Mouse (Mus musculus) cerebellum, adult 18-20 months (tissue): ENCODE results near the gene 1700021F05Rik.

ENCODE experiments used
- DNase-seq, 2 experiments: peaks; one replicate each; pipeline ENCODE4 v3.0.0; 2021

Gene 1700021F05Rik

DNA sequence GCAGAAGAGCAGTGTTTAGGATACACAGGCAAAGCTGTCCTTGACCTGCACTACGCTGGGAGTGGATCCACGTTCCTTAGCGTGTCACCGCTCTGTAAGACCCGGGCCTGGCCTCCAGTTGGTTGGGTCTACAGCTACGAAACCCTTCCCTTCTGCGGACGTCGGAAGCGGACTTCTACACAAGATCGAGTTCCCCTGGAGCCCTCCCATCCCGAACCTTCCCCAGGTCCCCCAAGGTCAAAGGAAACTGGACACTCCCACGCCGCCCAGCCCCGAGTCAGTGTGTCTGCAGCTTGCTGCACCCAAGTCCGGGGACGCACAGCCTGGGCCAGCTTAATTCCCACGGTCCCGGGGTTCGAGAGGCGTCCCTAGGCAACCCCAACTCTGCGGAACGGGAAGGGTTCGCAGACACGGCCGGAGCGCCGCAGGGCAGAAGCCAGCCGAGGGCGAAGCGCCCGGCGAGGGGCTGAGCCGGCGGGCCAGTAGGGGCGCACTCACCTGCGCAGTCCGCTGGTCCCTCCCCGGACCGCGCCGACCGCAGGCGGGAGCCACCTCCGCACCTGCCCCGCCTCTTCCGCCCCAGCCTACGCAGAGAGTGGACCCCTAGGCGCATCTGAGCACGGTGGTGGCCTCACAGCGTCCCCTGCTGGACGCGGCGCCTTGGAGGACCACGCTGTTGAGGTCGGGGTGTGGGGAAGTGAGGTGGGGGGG lies at the start of gene 1700021F05Rik:
Gene 1700021F05Rik, minus strand, starts transcription at position 553 of the 711 bp plus-strand sequence.
- peak; percentile 96 to 99 for DNase-seq

DNA sequence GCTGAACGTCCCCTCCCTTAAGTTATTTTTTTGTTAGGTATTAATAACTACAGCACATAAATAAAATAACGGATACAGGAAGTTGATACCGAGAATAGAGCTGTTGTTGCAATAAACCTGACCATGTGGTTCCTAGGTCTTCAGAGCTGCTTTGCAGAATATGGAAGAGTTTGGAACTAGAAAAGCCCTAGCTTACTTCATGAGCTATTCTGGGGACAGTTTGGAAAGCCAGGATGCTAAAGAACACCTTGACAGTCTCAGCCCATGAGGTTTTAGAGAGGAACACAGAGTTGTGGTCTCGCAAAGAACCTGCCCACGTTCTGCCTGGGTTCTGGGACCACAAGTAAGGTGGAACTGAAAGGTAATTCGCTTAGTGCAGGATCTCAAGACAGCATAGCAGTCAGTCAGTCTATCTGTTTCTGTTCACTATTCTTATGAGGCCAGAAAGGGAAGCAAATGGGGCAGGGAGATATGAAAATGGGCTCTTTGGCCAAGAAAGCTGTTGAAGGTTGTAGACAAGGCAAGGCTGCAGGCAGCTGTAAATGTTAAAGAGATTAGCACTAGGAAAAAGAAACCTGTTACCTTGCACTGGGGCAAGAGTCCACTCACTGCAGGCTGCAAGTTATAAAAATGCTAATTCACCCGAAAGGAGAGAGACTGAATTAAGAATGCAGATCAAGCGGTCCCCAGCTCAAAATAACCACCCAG lies 47.8 kb upstream of the 1700021F05Rik start:
- no peak for DNase-seq

DNA sequence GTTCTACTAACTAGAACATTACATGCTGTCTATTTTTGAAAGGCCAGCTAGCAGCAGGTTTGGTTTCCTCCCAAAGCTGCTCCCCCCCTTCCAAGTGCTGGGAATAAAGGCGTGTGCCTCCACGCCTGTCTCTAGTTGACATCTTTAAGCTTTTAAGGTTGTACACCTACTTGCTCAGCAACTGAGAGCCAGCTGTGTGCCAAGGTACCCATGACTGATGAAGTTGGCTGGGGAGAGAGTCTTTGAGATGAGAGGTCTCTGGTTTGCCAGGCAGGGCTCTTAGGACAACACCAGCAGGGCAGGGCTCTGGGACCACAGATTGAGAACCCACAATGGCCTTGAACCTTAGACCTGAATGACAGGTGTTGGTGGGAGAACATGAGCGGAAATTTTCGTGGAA lies 43.7 kb upstream of the 1700021F05Rik start:
- no peak for DNase-seq

DNA sequence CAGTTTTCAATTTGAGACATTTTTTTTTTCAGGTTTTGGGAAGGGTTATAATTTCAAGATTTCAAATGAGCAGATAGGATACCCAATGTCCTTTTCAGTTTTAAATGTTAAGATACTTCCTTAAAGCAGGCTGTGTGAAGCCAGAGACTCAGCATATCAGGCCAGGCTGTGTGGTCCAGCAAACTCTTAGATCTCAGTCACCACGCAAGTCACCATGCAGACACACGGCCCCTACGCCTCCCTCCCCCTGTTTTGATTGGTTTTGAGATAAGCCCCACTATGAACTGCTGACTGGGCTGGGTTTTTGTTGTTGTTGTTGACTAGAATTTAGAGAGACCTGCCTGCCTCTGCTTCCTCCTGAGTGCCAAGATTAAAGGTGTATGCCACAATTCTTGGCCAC lies 40.5 kb upstream of the 1700021F05Rik start:
- DNase-seq = no peak

DNA sequence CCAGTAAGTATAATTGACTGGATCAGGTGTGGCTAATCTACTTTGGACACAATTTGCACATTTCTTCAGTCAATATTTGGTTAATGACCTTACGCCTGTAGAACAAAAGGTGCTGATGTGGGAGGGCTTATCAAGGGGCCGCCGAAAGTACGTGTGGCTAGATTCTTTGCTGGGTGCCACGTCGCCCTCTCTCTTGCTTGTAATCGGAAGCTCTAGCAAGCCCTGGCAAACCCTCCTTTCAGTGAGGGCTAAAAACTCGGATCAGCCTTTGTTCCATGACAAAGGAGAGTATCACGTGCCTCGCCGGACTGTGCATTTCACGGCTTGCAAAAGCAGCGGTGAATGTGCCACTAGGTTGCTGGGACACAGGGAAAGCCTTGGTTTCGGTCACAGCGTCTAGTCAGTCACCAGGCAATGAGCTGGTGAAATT lies 39.9 kb upstream of the 1700021F05Rik start:
- DNase-seq = no peak

DNA sequence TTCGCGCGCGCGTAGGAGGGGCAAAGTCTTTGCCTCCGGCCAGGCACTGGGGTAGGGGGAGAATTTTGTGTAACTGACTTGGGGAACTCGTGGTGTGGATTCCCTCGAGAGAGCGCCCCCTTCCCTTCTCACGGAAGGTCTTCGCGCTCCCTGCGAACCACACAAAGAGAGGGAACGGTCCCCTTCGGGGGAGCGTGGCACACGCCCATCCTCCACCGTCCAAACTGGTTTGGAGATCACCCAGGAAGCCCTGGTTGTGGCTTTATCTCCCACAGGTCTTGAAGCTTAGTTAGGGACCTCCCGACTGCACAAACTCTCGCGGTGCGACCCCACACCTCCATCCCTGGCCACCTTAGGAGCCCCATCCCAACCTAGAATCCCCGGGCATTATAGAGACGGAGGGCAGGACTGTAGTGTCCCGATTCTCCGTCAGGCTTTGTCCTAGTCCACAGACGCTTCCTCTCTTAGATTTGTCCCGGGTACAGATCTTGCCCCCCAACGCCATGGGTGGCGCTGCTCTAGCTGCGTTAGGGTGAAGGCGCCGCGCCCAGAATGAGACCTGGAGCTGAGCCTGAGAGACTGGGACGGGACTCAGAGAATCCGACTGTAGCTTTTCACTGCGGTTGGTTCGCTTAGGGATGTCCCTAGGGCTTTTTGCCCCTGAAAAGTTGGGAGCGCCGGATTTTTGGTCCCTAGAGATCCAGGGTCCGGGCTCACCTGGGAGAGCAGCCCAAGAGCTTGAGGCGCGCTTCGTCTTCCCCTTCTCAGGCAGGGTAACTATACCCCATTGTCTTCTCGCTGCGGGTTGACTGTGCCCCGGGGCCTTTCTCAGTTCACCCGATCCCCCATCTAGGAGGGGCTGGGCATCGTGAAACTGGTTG lies 38.8 kb upstream of the 1700021F05Rik start:
- no peak for DNase-seq

DNA sequence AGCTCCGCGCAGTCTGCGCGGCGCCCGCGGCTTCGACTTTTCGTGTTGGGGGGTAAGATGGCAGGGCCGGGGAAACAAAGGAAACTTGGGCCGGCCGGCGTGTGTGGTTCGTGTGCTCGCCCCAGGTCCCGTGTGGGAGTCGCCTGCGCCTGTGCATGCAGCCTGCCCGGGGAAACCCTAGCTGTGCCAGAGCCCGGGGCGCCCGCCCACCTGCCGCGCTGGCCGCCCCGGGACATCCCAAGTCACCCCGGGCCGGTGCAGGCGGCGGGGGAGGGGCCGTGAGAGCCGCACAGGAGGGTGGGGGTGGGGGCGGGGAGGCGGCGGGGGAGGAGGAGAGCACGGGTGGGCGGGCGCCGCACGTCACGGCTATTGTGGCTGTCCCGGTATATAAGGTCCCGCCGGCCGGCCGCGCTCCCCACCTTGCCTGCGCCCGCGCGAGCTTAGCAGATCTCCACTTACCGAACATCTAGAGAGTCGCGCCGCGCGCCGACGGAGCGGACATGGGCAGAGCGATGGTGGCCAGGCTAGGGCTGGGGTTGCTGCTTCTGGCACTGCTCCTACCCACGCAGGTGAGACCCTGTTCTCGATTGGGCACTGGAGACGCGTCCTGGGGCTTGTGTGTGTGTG lies 38.1 kb upstream of the 1700021F05Rik start:
- DNase-seq = no peak

DNA sequence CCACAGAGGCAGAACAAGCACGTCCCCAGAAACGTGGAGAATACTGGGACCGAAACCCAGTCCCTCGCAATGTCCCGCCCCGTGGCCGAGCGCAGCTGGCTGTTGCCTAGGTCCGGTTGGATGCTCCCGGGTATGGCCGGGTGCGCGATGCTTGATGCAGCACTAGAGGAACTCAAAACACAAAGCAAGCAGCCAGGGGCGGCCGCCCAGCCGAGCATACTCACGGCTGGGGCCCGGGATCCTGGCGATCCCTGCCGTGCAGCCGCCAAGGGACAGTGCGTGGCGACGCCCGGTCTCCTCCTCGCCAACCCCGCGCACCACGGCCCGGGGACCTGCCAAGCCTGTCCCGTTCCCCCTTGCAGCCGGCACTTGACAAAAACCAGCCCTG lies 37.6 kb upstream of the 1700021F05Rik start:
- DNase-seq = no peak

DNA sequence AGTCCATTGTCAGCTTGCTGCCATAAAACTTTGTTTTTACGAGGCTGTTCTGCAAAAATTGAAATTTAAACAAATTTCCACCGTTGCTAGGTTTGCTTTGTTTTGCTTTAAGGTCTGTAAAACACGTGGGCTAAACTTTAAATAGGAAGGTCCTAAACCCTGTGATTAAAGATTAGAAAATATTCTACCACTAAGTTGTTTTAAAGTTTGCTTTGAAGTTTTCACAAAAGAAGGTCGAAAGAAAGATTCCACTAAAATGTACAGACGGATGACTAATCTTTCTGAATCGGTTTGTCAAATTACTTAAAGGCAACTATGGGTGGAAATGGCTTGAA lies 37.2 kb upstream of the 1700021F05Rik start, which contains the start of gene Cd24a:
Gene Cd24a, plus strand, starts transcription at position 288 of the 335 bp plus-strand sequence.
- DNase-seq = no peak

DNA sequence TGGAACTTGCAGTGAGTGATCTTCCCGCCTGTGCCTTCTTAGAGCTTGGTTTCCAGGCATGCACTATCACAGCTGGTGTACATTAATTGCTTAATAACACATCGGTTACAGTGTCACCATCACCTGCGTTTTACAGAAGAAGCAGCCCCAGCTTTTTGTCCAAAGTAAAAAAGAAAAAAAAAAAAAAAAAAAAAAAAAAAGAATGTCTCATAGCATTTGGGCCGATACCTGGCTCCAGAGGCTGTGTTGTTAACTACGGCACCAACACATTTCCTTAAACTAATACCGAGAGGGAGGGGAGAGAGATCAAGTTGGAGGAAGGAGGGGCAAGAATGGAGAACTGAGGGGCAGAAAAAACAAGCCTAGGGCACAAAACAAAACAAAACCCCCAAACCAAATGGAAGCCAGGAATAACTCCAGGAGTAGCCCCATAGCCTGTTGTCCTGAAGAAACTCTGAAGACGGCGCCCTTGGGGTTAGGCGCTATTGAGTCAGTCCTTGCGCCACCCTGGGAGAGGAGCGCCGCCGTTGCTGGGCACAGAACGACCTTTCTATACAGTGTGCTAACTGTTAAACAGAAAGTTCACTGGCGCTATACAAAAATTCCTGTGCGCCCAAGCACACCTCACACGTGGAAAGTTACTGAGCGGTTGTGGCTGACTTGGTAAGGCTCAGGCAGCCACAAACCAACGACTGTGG lies 36.7 kb upstream of the 1700021F05Rik start:
- DNase-seq = no peak

DNA sequence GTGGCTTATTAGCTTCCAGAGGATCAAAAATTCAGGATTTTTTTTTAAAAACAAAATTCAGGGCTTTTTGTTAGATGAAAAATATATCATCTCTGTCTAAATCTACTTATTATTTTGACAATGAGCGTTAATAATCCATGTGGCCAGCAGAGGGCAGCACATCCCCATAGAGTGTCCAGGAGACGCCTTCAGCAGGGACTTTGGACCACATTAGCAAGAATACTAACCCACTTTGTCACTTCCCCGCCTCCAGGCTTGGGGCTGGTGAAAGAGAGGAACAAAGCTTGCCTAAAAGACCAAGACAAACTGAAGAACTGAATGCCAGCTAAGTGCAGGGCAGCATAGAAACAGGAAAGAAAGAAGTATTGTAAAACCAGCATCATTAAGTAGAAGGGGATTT lies 34.2 kb upstream of the 1700021F05Rik start:
- peak; percentile 62 to 76 for DNase-seq

DNA sequence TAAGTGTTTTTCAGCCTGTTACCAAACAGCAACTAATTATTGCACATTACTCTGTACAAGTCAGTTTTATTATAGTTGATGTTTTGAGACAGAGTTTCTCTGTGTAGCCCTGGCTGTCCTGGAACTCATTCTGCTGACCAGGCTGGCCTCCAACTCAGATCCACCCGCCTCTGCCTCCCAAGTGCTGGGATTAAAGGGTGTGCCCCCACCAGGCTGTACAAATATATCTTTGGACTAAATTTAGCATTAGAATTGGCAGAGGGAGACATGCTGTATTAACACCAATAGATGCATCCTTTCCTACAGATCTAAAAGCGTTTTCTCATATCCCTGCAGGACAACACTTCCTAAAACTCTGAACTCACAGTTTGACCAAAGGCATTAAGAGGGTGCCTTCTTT lies 33.6 kb upstream of the 1700021F05Rik start:
- DNase-seq = no peak

DNA sequence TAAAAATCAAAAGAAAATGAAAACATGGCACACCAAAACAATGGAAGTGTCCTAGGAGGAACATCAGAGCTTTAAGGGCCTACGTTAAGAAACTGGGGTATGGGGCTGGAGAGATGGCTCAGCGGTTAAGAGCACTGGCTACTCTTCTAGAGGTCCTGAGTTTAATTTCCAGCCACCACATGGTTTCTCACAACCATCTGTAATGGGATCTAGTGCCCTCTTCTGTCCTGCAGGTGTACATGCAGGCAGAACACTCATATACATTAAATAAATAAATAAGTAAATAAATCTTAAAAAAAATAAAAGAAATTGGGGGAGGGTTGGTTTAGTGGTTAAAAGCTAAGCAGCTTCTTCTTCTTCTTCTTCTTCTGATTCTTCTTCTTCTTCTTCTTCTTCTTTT lies 20.5 kb upstream of the 1700021F05Rik start:
- DNase-seq = no peak

DNA sequence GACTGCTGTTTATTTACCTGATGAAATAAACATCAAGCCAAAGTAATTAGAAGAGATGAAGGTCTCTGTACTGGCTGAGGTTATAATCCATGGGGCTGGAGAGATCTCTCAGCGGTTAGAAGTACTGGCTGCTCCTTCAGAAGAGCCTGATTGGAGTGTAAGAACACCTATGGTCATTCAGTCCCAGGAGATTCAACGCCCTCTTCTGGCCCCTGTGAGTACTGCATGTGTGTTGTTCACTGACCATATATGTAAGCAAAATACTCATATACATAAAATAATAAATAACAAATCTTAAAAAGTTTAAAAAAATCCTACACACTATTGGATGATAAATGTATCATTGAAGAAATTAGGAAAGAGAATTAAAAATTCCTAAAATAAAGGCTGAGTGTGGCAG lies 20.0 kb upstream of the 1700021F05Rik start:
- DNase-seq = no peak

DNA sequence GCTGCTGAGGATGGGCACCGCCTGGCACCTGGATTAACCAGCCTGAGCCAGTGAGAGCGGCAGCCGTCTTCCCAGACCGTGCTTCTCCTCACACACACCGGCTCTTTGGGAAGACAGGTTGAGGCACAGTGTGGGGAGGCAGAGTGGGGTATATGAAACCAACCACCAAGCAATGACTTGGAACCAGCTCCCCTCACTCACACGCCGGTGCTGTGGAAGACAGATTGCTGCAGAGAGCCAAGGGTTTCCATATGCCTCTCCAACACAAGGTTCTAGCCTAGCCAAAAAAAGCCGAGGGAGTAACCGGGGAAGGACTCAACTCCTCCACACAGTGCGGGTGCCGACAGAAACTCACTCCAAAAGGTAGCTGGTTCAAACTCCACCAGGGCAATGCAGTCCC lies 18.5 kb upstream of the 1700021F05Rik start:
- DNase-seq = no peak

DNA sequence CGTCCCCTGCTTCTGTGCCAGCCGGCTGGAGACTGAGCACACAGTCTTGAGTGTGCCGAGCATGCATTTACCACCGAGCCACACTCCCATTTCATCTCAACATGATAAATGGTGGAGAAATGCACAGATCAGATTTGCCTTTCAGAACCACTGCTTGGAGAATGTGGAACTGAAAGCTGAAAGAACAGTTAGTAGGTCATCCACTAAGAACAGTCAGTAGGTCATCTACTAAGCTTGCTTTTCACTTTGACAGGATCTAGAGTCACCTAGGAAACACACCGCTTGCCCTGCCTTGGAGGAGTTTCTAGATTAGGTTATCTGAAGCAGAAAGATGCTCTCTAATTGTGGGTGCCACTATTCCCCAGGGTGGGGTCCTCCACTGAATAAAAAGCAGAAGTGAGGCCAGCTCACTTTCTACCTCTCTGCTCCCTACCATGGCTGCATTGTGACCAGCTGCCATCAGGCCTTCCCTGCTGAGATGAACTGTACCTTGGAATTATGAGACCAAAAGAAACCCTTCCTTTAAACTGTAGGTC lies 16.9 kb upstream of the 1700021F05Rik start:
- DNase-seq = no peak

DNA sequence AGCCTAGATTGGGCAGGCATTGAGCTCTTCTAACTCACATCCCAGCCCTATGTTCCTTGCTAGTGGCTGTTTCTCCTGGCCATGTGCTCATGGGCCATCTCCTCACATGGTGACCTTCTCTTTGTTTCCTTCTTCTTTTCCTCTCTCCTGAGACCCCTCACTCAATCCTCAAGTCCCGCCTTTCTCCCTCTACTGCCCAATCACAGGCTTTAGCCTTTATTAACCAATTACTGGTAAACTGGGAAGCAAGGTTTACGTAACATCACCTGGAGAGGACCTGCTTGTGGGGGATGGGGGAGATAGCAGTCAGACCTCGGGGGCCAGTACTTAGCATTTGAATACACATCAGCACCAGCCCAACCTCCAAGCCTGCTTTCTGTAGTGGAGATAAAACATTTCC lies 10.6 kb upstream of the 1700021F05Rik start:
- DNase-seq = no peak

DNA sequence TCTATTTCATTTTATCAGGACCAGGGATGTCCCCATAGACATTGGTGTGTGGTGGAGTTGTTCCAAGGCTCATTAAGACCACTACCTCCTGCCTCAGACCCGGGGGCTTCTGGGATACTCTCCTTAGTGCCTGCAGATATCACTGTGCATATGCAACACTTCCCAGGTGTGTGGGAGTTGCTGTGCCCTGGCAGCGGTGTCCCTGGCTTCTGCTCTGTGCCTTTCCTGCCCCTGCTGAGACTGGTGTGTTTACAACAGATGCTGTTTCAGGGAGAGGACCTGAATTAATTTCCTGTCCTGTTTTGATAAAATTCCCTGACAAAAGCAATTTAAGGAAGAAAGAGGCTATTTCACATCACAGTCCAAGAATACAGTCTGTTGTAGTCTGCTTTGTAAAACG lies 10.1 kb upstream of the 1700021F05Rik start:
- DNase-seq = no peak

DNA sequence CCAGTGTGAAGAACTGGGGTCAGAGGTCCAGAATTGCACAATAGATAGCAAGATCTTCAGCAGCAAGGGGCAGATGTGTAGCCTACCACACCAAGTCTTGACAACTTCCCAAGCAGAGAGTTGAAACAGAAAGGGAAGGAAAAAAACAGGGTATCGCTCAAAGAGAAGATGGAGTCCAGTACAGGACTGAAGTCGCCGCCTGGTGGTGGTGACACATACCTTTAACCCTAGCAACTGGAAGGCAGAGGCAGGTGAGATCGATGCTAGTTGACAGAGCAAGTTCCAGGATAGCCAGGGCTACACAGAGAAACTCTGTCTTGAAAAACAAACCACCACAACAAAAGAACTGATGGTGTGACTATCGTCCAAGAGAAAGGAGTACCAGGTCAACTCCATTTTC lies 8.6 kb upstream of the 1700021F05Rik start:
- no peak for DNase-seq

DNA sequence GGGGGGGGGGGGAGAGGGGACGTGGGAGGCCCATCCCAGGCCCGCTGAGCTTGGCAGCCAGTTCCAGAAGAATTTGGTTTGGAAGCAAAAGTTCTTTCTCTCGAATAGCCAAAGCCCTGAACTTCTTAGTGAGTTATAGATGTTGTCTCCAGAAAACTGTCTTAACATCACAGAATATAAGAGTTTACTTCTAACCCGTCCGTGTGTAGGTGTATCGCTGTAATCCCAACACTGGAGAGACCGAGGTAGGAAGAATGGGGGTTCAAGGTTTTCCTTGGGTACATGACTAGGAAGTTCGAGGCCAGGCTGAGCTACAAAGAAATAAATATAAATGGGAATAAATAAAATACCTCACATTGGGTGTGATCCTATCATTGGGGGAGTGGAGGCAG lies 355 bp upstream of the 1700021F05Rik start:
- DNase-seq = no peak

DNA sequence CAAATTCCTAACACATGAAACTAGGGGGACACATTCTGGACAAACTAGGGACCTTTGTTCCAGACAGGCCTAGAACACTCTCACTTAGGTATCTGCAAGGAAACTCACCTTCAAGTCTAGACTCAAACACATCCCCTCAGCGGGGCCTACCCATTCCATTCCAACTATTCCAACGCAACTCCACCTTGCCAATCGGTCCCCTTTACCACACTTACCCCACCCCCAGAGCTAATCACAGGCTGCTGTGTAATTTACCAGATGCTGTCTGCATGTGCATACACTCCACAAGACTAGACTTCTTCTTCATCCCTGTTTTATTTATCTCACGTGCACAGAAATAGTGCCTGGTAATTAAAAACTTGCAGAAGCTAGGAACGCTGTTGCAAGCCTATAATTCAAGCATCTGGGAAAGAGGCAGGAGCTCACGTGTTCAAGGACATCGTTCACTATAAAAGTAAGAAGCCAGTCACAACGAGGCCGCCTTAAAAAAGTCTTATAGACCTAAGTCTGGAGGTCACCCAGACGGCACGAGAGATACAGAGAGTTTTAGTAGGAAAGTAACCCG lies 966 bp downstream of the 1700021F05Rik start:
- no peak for DNase-seq

DNA sequence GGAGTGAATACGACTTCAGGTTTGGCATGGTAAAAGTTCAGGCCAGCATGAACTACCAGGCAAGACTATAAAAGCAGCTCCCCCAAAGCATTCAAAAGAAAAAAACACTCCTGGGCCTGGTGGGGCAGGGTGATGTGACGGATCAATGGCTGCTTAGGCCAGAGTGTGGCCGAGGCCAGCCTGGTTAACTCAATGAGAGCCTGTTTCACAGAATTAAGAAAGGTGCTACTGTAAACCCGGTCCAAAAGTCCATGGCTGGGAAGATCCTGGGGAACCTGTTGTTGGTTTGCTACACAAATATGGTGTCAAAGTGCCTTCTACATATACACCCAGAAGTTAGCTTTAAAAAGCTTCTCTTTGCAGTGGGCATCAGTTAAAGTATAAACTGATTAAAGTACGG lies 2.0 kb downstream of the 1700021F05Rik start:
- no peak for DNase-seq
